Mouse (Mus musculus) MEL (cell line): Measurements from ENCODE around the gene Kcnj15. TPM values are rescaled to one million over a fixed set of nuclear protein-coding genes. Genes with fewer than 3 reads are reported as not detected.

Source experiments
- DNase-seq: peaks from one replicate; pipeline ENCODE4 v3.0.0; 2011; ENCODE audit warnings: low read depth, low spot score
- H3K27ac ChIP-seq: 2 replicates; pipeline ENCODE4 v1.5.1; 2012; ENCODE audit warnings: low read depth, mild to moderate bottlenecking, control low read depth, low read length, moderate library complexity; ENCODE audit not compliant: control insufficient read depth
- H3K27me3 ChIP-seq, 2 experiments: fragments of 150-350 bp in 1 of 2; sonication (generic) in 1 of 2; 2 replicates each; pipeline ENCODE4 v1.6.1; 2012; ENCODE audit warnings: low read length in 2 of 2, mild to moderate bottlenecking in 2 of 2, improper control_type of control experiment in 1 of 2, moderate library complexity in 1 of 2; ENCODE audit not compliant: insufficient read depth in 2 of 2, control insufficient read depth in 1 of 2
- H3K36me3 ChIP-seq, 2 experiments: 2 replicates each; pipeline ENCODE4 v1.6.1; 2012 to 2014; ENCODE audit warnings: low read length in 2 of 2, improper control_type of control experiment in 1 of 2, inconsistent platforms in 1 of 2, mild to moderate bottlenecking in 1 of 2; ENCODE audit not compliant: insufficient read depth in 2 of 2, control insufficient read depth in 1 of 2
- H3K4me1 ChIP-seq, 2 experiments: fragments of 150-350 bp in 1 of 2; sonication (generic) in 1 of 2; 2 replicates each; pipeline ENCODE4 v1.6.1; 2012; ENCODE audit warnings: low read length in 2 of 2, improper control_type of control experiment in 1 of 2, mild to moderate bottlenecking in 1 of 2; ENCODE audit not compliant: insufficient read depth in 2 of 2, control insufficient read depth in 1 of 2
- H3K4me3 ChIP-seq, 2 experiments: fragments of 150-350 bp in 1 of 2; sonication (generic) in 1 of 2; 2 replicates each; pipeline ENCODE4 v1.5.1; 2012; ENCODE audit warnings: low read depth in 2 of 2, low read length in 2 of 2, mild to moderate bottlenecking in 2 of 2, moderate library complexity in 2 of 2, control low read depth in 1 of 2, improper control_type of control experiment in 1 of 2; ENCODE audit not compliant: control insufficient read depth in 1 of 2, insufficient read depth in 1 of 2
- H3K79me2 ChIP-seq: 2 replicates; pipeline ENCODE4 v1.6.1; 2012; ENCODE audit warnings: mild to moderate bottlenecking, low read length, moderate library complexity; ENCODE audit not compliant: control insufficient read depth, poor library complexity, insufficient read depth
- H3K9ac ChIP-seq: 2 replicates; pipeline ENCODE4 v1.6.1; 2012; ENCODE audit warnings: low read depth, mild to moderate bottlenecking, control low read depth, low read length, moderate library complexity; ENCODE audit not compliant: control insufficient read depth, poor library complexity, severe bottlenecking
- H3K9me3 ChIP-seq: fragments of 150-350 bp; sonication (generic); replicated peaks from 2 replicates; pipeline ENCODE4 v1.6.1; 2012; ENCODE audit warnings: mild to moderate bottlenecking, low read length, improper control_type of control experiment, moderate library complexity; ENCODE audit not compliant: insufficient read depth
- CTCF ChIP-seq, 3 experiments: IDR thresholded peaks in 2 of 3; conservative IDR thresholded peaks in 1 of 3; 2 replicates each; pipeline ENCODE4 v1.5.1; 2011 to 2012; ENCODE audit warnings: low read length in 3 of 3, low read depth in 2 of 3, mild to moderate bottlenecking in 2 of 3, improper control_type of control experiment in 1 of 3, inconsistent platforms in 1 of 3, mixed read lengths in 1 of 3, moderate library complexity in 1 of 3; ENCODE audit not compliant: control insufficient read depth in 1 of 3, insufficient read depth in 1 of 3, poor library complexity in 1 of 3, severe bottlenecking in 1 of 3
- E2F4 ChIP-seq: IDR thresholded peaks from 2 replicates; pipeline ENCODE4 v1.6.1; 2011; ENCODE audit warnings: low read depth, low read length, improper control_type of control experiment, borderline replicate concordance
- ELF1 ChIP-seq: IDR thresholded peaks from 2 replicates; pipeline ENCODE4 v1.6.1; 2014; ENCODE audit warnings: low read depth, mild to moderate bottlenecking, inconsistent platforms, low read length, improper control_type of control experiment, moderate library complexity
- EP300 ChIP-seq, 2 experiments: IDR thresholded peaks; 2 replicates each; pipeline ENCODE4 v1.6.1; 2011; ENCODE audit warnings: improper control_type of control experiment in 2 of 2, low read length in 2 of 2, low read depth in 1 of 2, mild to moderate bottlenecking in 1 of 2
- ETS1 ChIP-seq: IDR thresholded peaks from 2 replicates; pipeline ENCODE4 v1.6.1; 2012; ENCODE audit warnings: low read depth, mild to moderate bottlenecking, inconsistent platforms, low read length, improper control_type of control experiment, moderate library complexity
- HCFC1 ChIP-seq: IDR thresholded peaks from 2 replicates; pipeline ENCODE4 v1.6.1; 2012; ENCODE audit warnings: low read depth, mild to moderate bottlenecking, inconsistent platforms, low read length, improper control_type of control experiment, moderate library complexity
- JUND ChIP-seq: IDR thresholded peaks from 2 replicates; pipeline ENCODE4 v1.6.1; 2011; ENCODE audit warnings: low read depth, mild to moderate bottlenecking, improper control_type of control experiment, low read length
- MAX ChIP-seq: IDR thresholded peaks from 2 replicates; pipeline ENCODE4 v1.6.1; 2011; ENCODE audit warnings: low read length, improper control_type of control experiment
- MAZ ChIP-seq: IDR thresholded peaks from 2 replicates; pipeline ENCODE4 v1.6.1; 2012; ENCODE audit warnings: low read depth, mild to moderate bottlenecking, inconsistent platforms, low read length, improper control_type of control experiment
- MXI1 ChIP-seq: IDR thresholded peaks from 2 replicates; pipeline ENCODE4 v1.6.1; 2011; ENCODE audit warnings: mild to moderate bottlenecking, low read depth, low read length, improper control_type of control experiment
- MYC ChIP-seq: IDR thresholded peaks from 2 replicates; pipeline ENCODE4 v1.6.1; 2011; ENCODE audit warnings: low read depth, mild to moderate bottlenecking, low read length, improper control_type of control experiment, moderate library complexity
- NRF1 ChIP-seq: IDR thresholded peaks from 2 replicates; pipeline ENCODE4 v1.6.1; 2014; ENCODE audit warnings: low read depth, mild to moderate bottlenecking, inconsistent platforms, low read length, improper control_type of control experiment, moderate library complexity; ENCODE audit not compliant: poor library complexity, insufficient read depth, severe bottlenecking
- RCOR1 ChIP-seq: IDR thresholded peaks from 2 replicates; pipeline ENCODE4 v1.6.1; 2012; ENCODE audit warnings: low read depth, mild to moderate bottlenecking, inconsistent platforms, low read length, improper control_type of control experiment
- SIN3A ChIP-seq: IDR thresholded peaks from 2 replicates; pipeline ENCODE4 v1.6.1; 2012; ENCODE audit warnings: low read length, improper control_type of control experiment, inconsistent platforms
- SMC3 ChIP-seq: IDR thresholded peaks from 2 replicates; pipeline ENCODE4 v1.6.1; 2011; ENCODE audit warnings: low read depth, low read length, improper control_type of control experiment
- TAL1 ChIP-seq: IDR thresholded peaks from 2 replicates; pipeline ENCODE4 v1.6.1; 2012; ENCODE audit warnings: mild to moderate bottlenecking, inconsistent platforms, low read length, moderate library complexity, mixed read lengths
- TBP ChIP-seq: IDR thresholded peaks from 2 replicates; pipeline ENCODE4 v1.8.0; 2011; ENCODE audit warnings: low read depth, low read length, improper control_type of control experiment
- TCF12 ChIP-seq: IDR thresholded peaks from 2 replicates; pipeline ENCODE4 v1.6.1; 2014; ENCODE audit warnings: low read depth, mild to moderate bottlenecking, inconsistent platforms, low read length, improper control_type of control experiment, moderate library complexity
- UBTF ChIP-seq: IDR thresholded peaks from 2 replicates; pipeline ENCODE4 v1.6.1; 2012; ENCODE audit warnings: low read depth, mild to moderate bottlenecking, inconsistent platforms, low read length, improper control_type of control experiment, moderate library complexity, borderline replicate concordance; ENCODE audit not compliant: insufficient read depth
- USF1 ChIP-seq: IDR thresholded peaks from 2 replicates; pipeline ENCODE4 v1.6.1; 2014; ENCODE audit warnings: low read depth, mild to moderate bottlenecking, inconsistent platforms, low read length, improper control_type of control experiment, moderate library complexity
- USF2 ChIP-seq, 2 experiments: IDR thresholded peaks; 2 replicates each; pipeline ENCODE4 v1.6.1; 2011 to 2012; ENCODE audit warnings: improper control_type of control experiment in 2 of 2, low read length in 2 of 2, borderline replicate concordance in 1 of 2, inconsistent platforms in 1 of 2, low read depth in 1 of 2, mild to moderate bottlenecking in 1 of 2; ENCODE audit not compliant: insufficient read depth in 1 of 2
- ZKSCAN1 ChIP-seq: IDR thresholded peaks from 2 replicates; pipeline ENCODE4 v1.6.1; 2012; ENCODE audit warnings: low read depth, mild to moderate bottlenecking, inconsistent platforms, low read length, improper control_type of control experiment, moderate library complexity
- ZMIZ1 ChIP-seq: IDR thresholded peaks from 2 replicates; pipeline ENCODE4 v1.6.1; 2012; ENCODE audit warnings: low read depth, mild to moderate bottlenecking, inconsistent platforms, low read length, improper control_type of control experiment, moderate library complexity
- ZNF384 ChIP-seq: IDR thresholded peaks from 2 replicates; pipeline ENCODE4 v1.6.1; 2012; ENCODE audit warnings: low read depth, mild to moderate bottlenecking, inconsistent platforms, low read length, improper control_type of control experiment
- polyA plus RNA-seq, 2 experiments: library from polyadenylated mRNA; stranded (reverse) in 1 of 2; unstranded in 1 of 2; fragments of >175 nt in 1 of 2; fragments of >200 nt in 1 of 2; gene quantifications; 2 replicates each; pipeline versions ENCODE4 v1.2.1 to v1.2.4; 2012; ENCODE audit warnings: low replicate concordance in 2 of 2, low read depth in 1 of 2; ENCODE audit not compliant: insufficient read length in 2 of 2, insufficient read depth in 1 of 2, missing spikeins in 1 of 2
- total RNA-seq: library from RNA; depleted of rRNA; stranded (reverse); fragments of 300-350 nt; gene quantifications from 2 replicates; pipeline ENCODE4 v1.2.3, GENCODE M21; 2012

The Kcnj15 gene
- total and polyA plus RNA-seq, 3 experiments: not detected

DNA sequence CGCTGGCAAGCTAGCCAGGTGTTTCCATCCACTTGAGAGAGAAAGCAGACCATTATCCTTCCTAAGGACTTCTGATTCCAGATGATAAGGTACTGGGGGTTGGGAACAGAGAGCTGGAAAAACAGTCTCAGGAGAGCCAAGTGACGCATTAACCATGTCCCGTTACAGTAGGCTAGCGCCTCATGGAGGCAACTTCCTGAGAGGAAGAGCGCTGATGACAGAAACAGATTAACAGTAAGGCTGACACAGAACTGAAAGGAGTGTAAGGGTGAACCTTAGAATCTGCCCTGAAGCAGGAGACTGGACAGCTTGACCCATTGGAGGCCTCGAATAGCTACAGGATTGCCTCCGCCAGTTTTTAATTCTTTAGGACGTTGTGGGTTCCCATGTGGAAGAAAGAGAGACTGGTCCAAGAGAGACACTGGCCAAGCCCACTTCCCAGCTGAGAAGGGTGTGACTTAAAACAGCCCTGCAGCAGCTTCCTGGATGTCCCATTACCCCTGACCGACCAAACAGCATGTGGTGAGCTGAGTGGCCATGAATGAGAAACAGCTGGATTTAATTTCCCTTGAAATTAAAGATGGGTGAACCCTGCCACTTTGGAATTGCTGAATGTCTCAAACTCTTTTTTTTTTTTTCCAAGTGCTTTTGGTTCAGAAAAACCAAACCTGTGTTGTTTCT, 64.7 kb downstream of the Kcnj15 start:
- no peaks in the 10 kb centered on the region for H3K4me1 ChIP-seq
- H3K4me3 ChIP-seq: no peak overlapping the region
- H3K9me3 ChIP-seq: no peaks in the 10 kb centered on the region
- no peak overlapping the region for H3K9ac ChIP-seq
- no peaks in the 10 kb centered on the region for H3K79me2 ChIP-seq
- H3K27me3 ChIP-seq: no peaks in the 10 kb centered on the region; a peak in 1 of 4 replicates
- H3K27ac ChIP-seq: no peak overlapping the region
- TF ChIP-seq ETS1 (no peak), ZNF384 (no peak), TAL1 (no peak), E2F4 (no peak), RCOR1 (no peak), TCF12 (no peak), ZMIZ1 (no peak), CTCF (IDR thresholded peaks at IDR 0.05 in 2 of 3, conservative IDR thresholded peaks at IDR 0.05 in 1 of 3; ENCODE audit: control insufficient read depth in 1 of 3, insufficient read depth in 1 of 3, low read depth in 2 of 3, low read length in 3 of 3, poor library complexity in 1 of 3, severe bottlenecking in 1 of 3) (no peak), USF2 (IDR thresholded peaks at IDR 0.05; ENCODE audit: borderline replicate concordance in 1 of 2, insufficient read depth in 1 of 2, low read depth in 1 of 2, low read length in 2 of 2) (no peak), SIN3A (no peak), NRF1 (no peak), TBP (no peak), MXI1 (no peak), ELF1 (no peak), JUND (no peak), MYC (no peak), EP300 (IDR thresholded peaks at IDR 0.05; ENCODE audit: low read depth in 1 of 2, low read length in 2 of 2) (no peak), MAX (no peak), UBTF (no peak), USF1 (no peak)
- no peak for DNase-seq
- H3K36me3 ChIP-seq: no peaks in the 10 kb centered on the region

DNA sequence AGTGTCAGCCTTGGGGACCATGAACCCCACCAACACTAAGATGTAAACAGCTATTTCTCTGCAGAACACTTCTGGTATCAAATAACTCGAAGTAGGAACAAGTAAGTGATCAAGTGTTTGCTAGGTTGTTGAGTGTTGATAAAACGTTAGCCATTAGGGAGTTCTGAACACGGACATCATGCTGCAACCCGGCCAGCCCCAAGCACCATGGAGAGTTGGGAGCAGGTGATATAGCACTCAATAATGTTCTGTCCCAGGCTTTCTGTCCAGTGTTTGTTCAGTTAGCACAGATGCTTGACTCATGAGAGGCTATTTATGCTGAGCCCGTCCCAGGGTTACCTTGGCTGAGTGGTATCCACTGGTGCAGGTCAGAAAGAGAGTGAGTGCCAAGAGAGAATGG, 74.8 kb downstream of the Kcnj15 start:
- H3K9me3 ChIP-seq: no peaks in the 10 kb centered on the region
- no peak overlapping the region for H3K4me3 ChIP-seq
- TF ChIP-seq CTCF (IDR thresholded peaks at IDR 0.05 in 2 of 3, conservative IDR thresholded peaks at IDR 0.05 in 1 of 3; ENCODE audit: control insufficient read depth in 1 of 3, insufficient read depth in 1 of 3, low read depth in 2 of 3, low read length in 3 of 3, poor library complexity in 1 of 3, severe bottlenecking in 1 of 3) (no peak), MAZ (no peak), ZKSCAN1 (no peak), ELF1 (no peak), HCFC1 (no peak), SIN3A (no peak), SMC3 (no peak)
- H3K36me3 ChIP-seq: no peaks in the 10 kb centered on the region
- no peaks in the 10 kb centered on the region for H3K4me1 ChIP-seq
- H3K79me2 ChIP-seq: no peaks in the 10 kb centered on the region
- H3K27ac ChIP-seq: no peak overlapping the region
- no peak for DNase-seq
- no peak overlapping the region for H3K9ac ChIP-seq
- peaks cover 2 to 6% of the 10 kb centered on the region in 2 experiments; a peak in 2 of 4 replicates for H3K27me3 ChIP-seq
